Mouse (Mus musculus): ENCODE results near the gene Hist2h3b. TPM values are rescaled to one million over a fixed set of nuclear protein-coding genes. Genes with fewer than 3 reads are reported as not detected.
A peak's percentile ranks its signal among the peaks of the same experiment; 100 is the strongest.

The Hist2h3b gene
- polyA plus RNA-seq (2017; shearing (Covaris generic)): 10 to 100 TPM in 1 of 3 experiments, 1 to 10 TPM in 2; 4.8 to 44.5 (median 9.0) TPM

- ATAC-seq: peak; percentile 41
These were observed at the start of gene Hist2h3b for GRCm38 (mm10) chr3:96268051-96268775. Gene Hist2h3b, plus strand, starts transcription at chr3:96268654.

GRCm38 (mm10) chr3:96219191-96219641, 49.2 kb upstream of the Hist2h3b start:
- peak; percentile 19 for ATAC-seq

- peak; percentile 77 for ATAC-seq
These were observed 48.8 kb upstream of the Hist2h3b start, which contains the start of the genes Bola1 and Hist2h2ab for GRCm38 (mm10) chr3:96219661-96220130. Gene Bola1, minus strand, starts transcription at chr3:96219709. Gene Hist2h2ab, plus strand, starts transcription at chr3:96219865.

GRCm38 (mm10) chr3:96220131-96220764, 48.2 kb upstream of the Hist2h3b start:
- ATAC-seq: peak; percentile 9

DNA sequence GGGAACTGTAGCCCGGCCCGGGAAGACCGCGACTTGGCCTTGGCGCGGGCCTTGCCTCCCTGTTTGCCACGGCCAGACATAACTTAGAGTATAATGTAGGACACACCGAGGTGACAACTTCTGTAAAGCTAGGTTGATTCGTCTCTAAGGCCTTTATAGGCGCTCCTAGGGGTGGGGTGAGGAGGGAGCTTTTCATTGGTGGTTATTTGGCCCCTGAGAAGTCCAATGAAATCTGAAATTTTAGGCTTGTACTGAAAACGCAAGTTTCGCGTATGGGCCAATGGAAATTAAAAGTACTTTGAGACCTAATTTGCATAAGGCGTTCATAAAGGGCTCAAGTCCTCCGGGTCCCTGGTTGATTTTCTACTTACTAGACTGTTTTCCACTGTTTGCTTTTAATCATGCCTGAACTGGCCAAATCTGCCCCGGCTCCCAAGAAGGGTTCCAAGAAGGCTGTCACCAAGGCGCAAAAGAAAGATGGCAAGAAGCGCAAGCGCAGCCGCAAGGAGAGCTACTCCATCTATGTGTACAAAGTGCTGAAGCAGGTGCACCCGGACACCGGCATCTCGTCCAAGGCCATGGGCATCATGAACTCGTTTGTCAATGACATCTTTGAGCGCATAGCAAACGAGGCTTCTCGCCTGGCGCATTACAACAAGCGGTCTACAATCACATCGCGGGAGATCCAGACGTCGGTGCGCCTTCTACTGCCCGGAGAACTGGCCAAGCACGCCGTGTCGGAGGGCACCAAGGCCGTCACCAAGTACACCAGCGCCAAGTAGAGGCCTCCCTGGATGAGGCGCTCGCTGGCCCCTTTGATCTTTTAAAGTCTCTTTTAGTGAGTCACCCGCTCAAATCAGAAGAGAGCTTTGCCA, 47.5 kb upstream of the Hist2h3b start, which contains the start of the genes Hist2h2ac and Hist2h2be:
Gene Hist2h2ac (minus strand): TSS at position 116 of the 875 bp plus-strand sequence.
Gene Hist2h2be (plus strand): TSS at position 355 of the 875 bp plus-strand sequence.
- ATAC-seq: peak; percentile 79

DNA sequence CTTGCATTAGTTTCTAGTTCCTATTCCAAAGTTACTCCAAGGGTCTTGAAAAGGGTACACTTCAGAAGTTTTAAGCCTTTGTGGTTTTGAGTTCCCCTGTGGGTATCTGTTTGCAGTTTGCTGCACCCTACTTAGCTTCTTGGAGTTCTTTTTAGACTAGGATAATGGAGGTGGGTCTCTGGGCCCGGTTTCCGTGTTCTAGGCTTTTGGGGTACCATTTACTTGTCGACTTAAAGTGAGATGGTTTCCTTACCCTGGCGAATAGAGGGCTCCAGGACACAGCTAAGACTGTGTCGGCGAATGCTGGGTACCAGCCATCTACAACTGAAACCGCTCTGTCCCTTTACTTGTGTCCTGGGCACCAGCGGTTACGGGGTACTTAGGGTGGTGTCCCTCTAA, 46.8 kb upstream of the Hist2h3b start:
- ATAC-seq: no peak

DNA sequence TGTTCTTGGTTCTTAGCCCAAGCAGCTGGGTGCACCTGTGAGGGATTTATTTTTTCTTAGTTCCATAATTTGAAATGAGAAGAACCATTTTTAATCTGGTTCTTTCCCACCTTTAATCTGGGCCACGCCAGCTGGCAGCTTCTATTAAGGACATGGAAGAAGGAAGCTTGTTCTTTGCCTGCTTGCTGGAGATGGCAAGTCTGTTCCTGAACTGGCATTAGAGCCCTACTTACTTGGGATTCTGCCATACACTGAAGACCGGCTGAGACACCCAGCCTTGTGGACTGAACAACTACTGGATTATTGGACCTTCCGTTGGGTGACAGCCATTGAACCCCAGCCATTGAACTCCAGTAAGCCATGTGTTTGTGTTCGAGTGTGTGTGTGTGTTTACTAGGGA, 45.7 kb upstream of the Hist2h3b start:
- no peak for ATAC-seq

DNA sequence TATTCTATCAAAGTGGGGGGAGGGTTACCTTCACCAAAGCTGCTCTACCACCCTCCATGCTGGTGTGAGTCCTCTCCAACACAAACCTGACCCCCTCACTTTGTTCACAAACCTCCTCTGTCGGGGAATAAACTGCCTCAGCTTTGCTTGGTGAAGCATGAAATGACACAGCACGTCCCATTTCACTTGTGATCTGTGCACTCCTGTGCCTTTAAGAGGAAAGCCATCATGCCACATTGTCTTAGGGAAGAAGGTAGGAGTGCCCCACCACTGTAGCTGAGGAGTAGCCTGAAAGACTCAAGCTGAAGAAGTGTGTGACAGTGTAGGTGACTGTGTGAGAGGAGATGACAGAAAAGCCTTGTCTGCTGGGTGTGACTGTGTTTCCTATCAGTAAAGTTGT, 43.0 kb upstream of the Hist2h3b start:
- no peak for ATAC-seq

- no peak for ATAC-seq
These were observed 41.5 kb upstream of the Hist2h3b start for GRCm38 (mm10) chr3:96226695-96227648.

DNA sequence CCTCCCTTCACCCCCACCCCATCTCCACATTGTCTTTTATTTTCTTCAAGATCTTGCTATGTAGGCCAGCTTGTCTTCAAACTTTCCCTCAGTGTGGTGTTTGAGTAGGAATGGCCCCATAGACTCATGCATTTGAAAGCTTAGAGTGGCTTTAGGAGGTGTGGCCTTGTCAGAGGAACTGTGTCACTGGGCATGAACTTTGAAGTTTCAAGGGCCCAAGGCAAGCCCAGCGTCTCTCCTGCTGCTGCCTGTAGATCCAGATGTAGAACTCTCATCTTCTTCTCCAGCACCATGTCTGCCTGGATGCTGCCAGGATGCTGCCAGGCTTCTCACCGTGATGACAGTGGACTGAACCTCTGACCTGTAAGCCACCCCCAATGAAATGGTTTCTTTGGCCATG, 39.6 kb upstream of the Hist2h3b start:
- ATAC-seq: no peak

GRCm38 (mm10) chr3:96230404-96230803, 38.0 kb upstream of the Hist2h3b start:
- no peak for ATAC-seq

GRCm38 (mm10) chr3:96230910-96231757, 37.3 kb upstream of the Hist2h3b start:
- ATAC-seq: no peak

DNA sequence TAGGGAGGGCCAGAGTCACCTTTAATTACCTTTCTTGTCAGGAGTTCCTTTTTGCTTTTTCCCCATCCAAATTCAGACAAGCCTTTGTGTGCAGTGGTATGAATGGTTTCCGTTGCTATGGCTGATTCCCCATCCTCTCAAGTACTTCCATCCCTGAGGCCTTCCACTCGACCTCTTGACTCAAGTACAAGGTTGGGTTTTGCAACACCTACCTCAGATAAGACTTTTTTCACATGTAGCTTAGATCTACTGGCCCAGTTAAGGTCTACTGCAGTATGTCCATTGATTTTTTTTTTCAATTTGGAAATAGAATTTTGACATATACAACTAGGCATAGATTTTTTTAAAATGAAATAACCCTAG, 36.7 kb upstream of the Hist2h3b start:
- ATAC-seq: no peak

- ATAC-seq: no peak
These were observed 33.5 kb upstream of the Hist2h3b start for GRCm38 (mm10) chr3:96234914-96235313.

- no peak for ATAC-seq
These were observed 32.6 kb upstream of the Hist2h3b start for GRCm38 (mm10) chr3:96235836-96236235.

GRCm38 (mm10) chr3:96236834-96237334, 31.6 kb upstream of the Hist2h3b start:
- no peak for ATAC-seq

DNA sequence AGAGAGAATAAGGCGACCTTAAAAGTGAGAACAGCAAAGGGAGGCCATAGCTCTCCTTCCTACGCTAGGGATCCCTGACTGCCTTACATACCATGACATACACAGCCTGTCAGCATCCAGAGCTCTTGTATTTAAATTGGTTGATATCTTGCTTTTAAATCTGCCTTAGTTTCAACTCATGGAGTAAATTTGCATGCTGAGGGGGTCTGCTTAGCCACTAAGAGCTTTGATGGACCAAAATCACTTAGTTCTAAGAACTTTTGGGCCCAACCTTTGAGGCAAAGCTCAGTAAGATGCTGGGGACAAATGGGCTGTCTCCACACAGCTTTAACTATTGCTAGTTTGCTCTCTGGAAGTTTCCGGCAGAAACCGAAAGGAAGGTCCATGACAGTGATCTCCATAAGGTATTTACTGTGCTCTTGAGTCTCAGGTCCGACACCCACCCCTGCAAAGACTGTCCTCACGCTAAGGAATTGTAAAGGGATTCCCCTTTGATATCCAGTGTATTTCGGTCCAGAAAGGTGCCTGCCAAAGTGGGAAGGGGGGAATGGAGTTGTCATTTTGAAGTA, 31.0 kb upstream of the Hist2h3b start:
- ATAC-seq: no peak

GRCm38 (mm10) chr3:96237904-96238511, 30.4 kb upstream of the Hist2h3b start:
- ATAC-seq: no peak
